Mouse (Mus musculus): ENCODE measurements around the gene Grin2c. TPM values are rescaled to one million over a fixed set of nuclear protein-coding genes. Genes with fewer than 3 reads are reported as not detected.
A peak's percentile ranks its signal among the peaks of the same experiment; 100 is the strongest.

The Grin2c gene
- polyA plus RNA-seq, 1 experiment from 2014 or later, result 0.18 TPM

GRCm38 (mm10) chr11:115286201-115286993 lies 19.4 kb upstream of the Grin2c start:
- H3K36me3 ChIP-seq (ENCODE audit: control insufficient read depth, insufficient read depth, low read length), result no peaks in the 10 kb centered on the region
- 69% methylated on average over 19 of the region's 19 CpGs for WGBS
- no peak for ATAC-seq

GRCm38 (mm10) chr11:115285282-115285681 lies 18.2 kb upstream of the Grin2c start:
- 0 out of 2 replicates have a peak overlapping the region, but pooled peaks have one; percentile 10 for H3K9ac ChIP-seq (ENCODE audit: low read depth, low read length)
- H3K4me1 ChIP-seq (ENCODE audit: control insufficient read depth, insufficient read depth, low read length), result peaks cover 3% of the 10 kb centered on the region; the same call in 1 of the 2 replicates
- H3K27ac ChIP-seq (ENCODE audit: low read length), result no peak overlapping the region
- WGBS, result 67% methylated on average over 4 of the region's 4 CpGs
- H3K27me3 ChIP-seq (ENCODE audit: control insufficient read depth, insufficient read depth, low read depth, low read length), result no peaks in the 10 kb centered on the region
- H3K4me2 ChIP-seq (ENCODE audit: low read length), result no peak overlapping the region
- H3K9me3 ChIP-seq (replicated peaks; ENCODE audit: control insufficient read depth, low read length, poor library complexity, severe bottlenecking), result no peaks in the 10 kb centered on the region
- H3K36me3 ChIP-seq (ENCODE audit: control insufficient read depth, insufficient read depth, low read length), result no peaks in the 10 kb centered on the region
- ATAC-seq, result no peak
- no peak overlapping the region for H3K4me3 ChIP-seq (ENCODE audit: low read depth, low read length)

More at GRCm38 (mm10) chr11:115286201-115286993, 19.4 kb upstream of the Grin2c start:
- Histone ChIP-seq H3K4me3 (ENCODE audit: low read depth, low read length) (no peak overlapping the region), H3K4me1 (ENCODE audit: control insufficient read depth, insufficient read depth, low read length) (peaks cover 3% of the 10 kb centered on the region; the same call in 1 of the 2 replicates), H3K4me2 (ENCODE audit: low read length) (no peak overlapping the region), H3K9ac (ENCODE audit: low read depth, low read length) (0 out of 2 replicates have a peak overlapping the region, but pooled peaks have one; percentile 6), H3K9me3 (replicated peaks; ENCODE audit: control insufficient read depth, low read length, poor library complexity, severe bottlenecking) (no peaks in the 10 kb centered on the region), H3K27me3 (ENCODE audit: control insufficient read depth, insufficient read depth, low read depth, low read length) (no peaks in the 10 kb centered on the region), H3K27ac (ENCODE audit: low read length) (peak overlapping the region; percentile 41; the same call in 1 of the 2 replicates)

- ATAC-seq, result no peak
- H3K4me2 ChIP-seq (ENCODE audit: low read length), result no peak overlapping the region
- H3K9ac ChIP-seq (ENCODE audit: low read depth, low read length), result no peak overlapping the region
- no peak overlapping the region for H3K4me3 ChIP-seq (ENCODE audit: low read depth, low read length)
- H3K9me3 ChIP-seq (replicated peaks; ENCODE audit: control insufficient read depth, low read length, poor library complexity, severe bottlenecking), result no peaks in the 10 kb centered on the region
- no peaks in the 10 kb centered on the region for H3K36me3 ChIP-seq (ENCODE audit: control insufficient read depth, insufficient read depth, low read length)
- H3K4me1 ChIP-seq (ENCODE audit: control insufficient read depth, insufficient read depth, low read length), result peaks cover 3% of the 10 kb centered on the region; the same call in 1 of the 2 replicates
- H3K27ac ChIP-seq (ENCODE audit: low read length), result no peak overlapping the region
- H3K27me3 ChIP-seq (ENCODE audit: control insufficient read depth, insufficient read depth, low read depth, low read length), result no peaks in the 10 kb centered on the region
- 85% methylated on average over 12 of the region's 12 CpGs for WGBS
Measured at GRCm38 (mm10) chr11:115283891-115284620, 17.0 kb upstream of the Grin2c start.

GRCm38 (mm10) chr11:115283486-115283765 lies 16.4 kb upstream of the Grin2c start:
- WGBS, result 71% methylated on average over 9 of the region's 9 CpGs
- H3K9ac ChIP-seq (ENCODE audit: low read depth, low read length), result no peak overlapping the region
- no peak overlapping the region for H3K27ac ChIP-seq (ENCODE audit: low read length)
- no peak overlapping the region for H3K4me2 ChIP-seq (ENCODE audit: low read length)
- no peaks in the 10 kb centered on the region for H3K36me3 ChIP-seq (ENCODE audit: control insufficient read depth, insufficient read depth, low read length)
- H3K4me3 ChIP-seq (ENCODE audit: low read depth, low read length), result no peak overlapping the region
- no peaks in the 10 kb centered on the region for H3K9me3 ChIP-seq (replicated peaks; ENCODE audit: control insufficient read depth, low read length, poor library complexity, severe bottlenecking)
- no peak for ATAC-seq
- peaks cover 3% of the 10 kb centered on the region; the same call in 1 of the 2 replicates for H3K4me1 ChIP-seq (ENCODE audit: control insufficient read depth, insufficient read depth, low read length)
- H3K27me3 ChIP-seq (ENCODE audit: control insufficient read depth, insufficient read depth, low read depth, low read length), result no peaks in the 10 kb centered on the region

- Histone ChIP-seq H3K36me3 (ENCODE audit: control insufficient read depth, insufficient read depth, low read length) (no peaks in the 10 kb centered on the region), H3K4me1 (ENCODE audit: control insufficient read depth, insufficient read depth, low read length) (peaks cover 7% of the 10 kb centered on the region; the same call in 1 of the 2 replicates), H3K4me2 (ENCODE audit: low read length) (no peak overlapping the region), H3K9me3 (replicated peaks; ENCODE audit: control insufficient read depth, low read length, poor library complexity, severe bottlenecking) (no peaks in the 10 kb centered on the region), H3K27ac (ENCODE audit: low read length) (no peak overlapping the region), H3K4me3 (ENCODE audit: low read depth, low read length) (no peak overlapping the region), H3K9ac (ENCODE audit: low read depth, low read length) (no peak overlapping the region), H3K27me3 (ENCODE audit: control insufficient read depth, insufficient read depth, low read depth, low read length) (no peaks in the 10 kb centered on the region)
- peak; percentile 59 for ATAC-seq
- WGBS, result 84% methylated on average over 8 of the region's 8 CpGs
Measured at GRCm38 (mm10) chr11:115282723-115283485, 15.9 kb upstream of the Grin2c start.

- H3K4me3 ChIP-seq (ENCODE audit: low read depth, low read length), result no peak overlapping the region
- peaks cover 11% of the 10 kb centered on the region; the same call in 1 of the 2 replicates for H3K4me1 ChIP-seq (ENCODE audit: control insufficient read depth, insufficient read depth, low read length)
- no peak overlapping the region for H3K9ac ChIP-seq (ENCODE audit: low read depth, low read length)
- no peaks in the 10 kb centered on the region for H3K27me3 ChIP-seq (ENCODE audit: control insufficient read depth, insufficient read depth, low read depth, low read length)
- peak overlapping the region; percentile 55 for H3K27ac ChIP-seq (ENCODE audit: low read length)
- no peak overlapping the region for H3K4me2 ChIP-seq (ENCODE audit: low read length)
- H3K9me3 ChIP-seq (replicated peaks; ENCODE audit: control insufficient read depth, low read length, poor library complexity, severe bottlenecking), result no peaks in the 10 kb centered on the region
- ATAC-seq, result peak; percentile 43; the same call in 1 of the 2 replicates
- 79% methylated on average over 8 of the region's 8 CpGs for WGBS
- no peaks in the 10 kb centered on the region for H3K36me3 ChIP-seq (ENCODE audit: control insufficient read depth, insufficient read depth, low read length)
Measured at GRCm38 (mm10) chr11:115282295-115282694, 15.3 kb upstream of the Grin2c start.

- H3K4me3 ChIP-seq (ENCODE audit: low read depth, low read length), result no peak overlapping the region
- no peak overlapping the region for H3K27ac ChIP-seq (ENCODE audit: low read length)
- no peak for ATAC-seq
- H3K27me3 ChIP-seq (ENCODE audit: control insufficient read depth, insufficient read depth, low read depth, low read length), result no peaks in the 10 kb centered on the region
- H3K9ac ChIP-seq (ENCODE audit: low read depth, low read length), result no peak overlapping the region
- no peak overlapping the region for H3K4me2 ChIP-seq (ENCODE audit: low read length)
- H3K4me1 ChIP-seq (ENCODE audit: control insufficient read depth, insufficient read depth, low read length), result peaks cover 23% of the 10 kb centered on the region
- WGBS, result 84% methylated on average over 1 of the region's 1 CpGs
- no peaks in the 10 kb centered on the region for H3K9me3 ChIP-seq (replicated peaks; ENCODE audit: control insufficient read depth, low read length, poor library complexity, severe bottlenecking)
- no peaks in the 10 kb centered on the region for H3K36me3 ChIP-seq (ENCODE audit: control insufficient read depth, insufficient read depth, low read length)
Measured at GRCm38 (mm10) chr11:115279726-115280125, 12.7 kb upstream of the Grin2c start.

- Histone ChIP-seq H3K9ac (ENCODE audit: low read depth, low read length) (no peak overlapping the region), H3K4me1 (ENCODE audit: control insufficient read depth, insufficient read depth, low read length) (peaks cover 23% of the 10 kb centered on the region), H3K27ac (ENCODE audit: low read length) (no peak overlapping the region), H3K4me3 (ENCODE audit: low read depth, low read length) (no peak overlapping the region), H3K4me2 (ENCODE audit: low read length) (peak overlapping the region; percentile 62; the same call in 1 of the 2 replicates), H3K36me3 (ENCODE audit: control insufficient read depth, insufficient read depth, low read length) (no peaks in the 10 kb centered on the region), H3K27me3 (ENCODE audit: control insufficient read depth, insufficient read depth, low read depth, low read length) (no peaks in the 10 kb centered on the region), H3K9me3 (replicated peaks; ENCODE audit: control insufficient read depth, low read length, poor library complexity, severe bottlenecking) (no peaks in the 10 kb centered on the region)
- WGBS, result 65% methylated on average over 6 of the region's 6 CpGs
- ATAC-seq, result no peak
Measured at GRCm38 (mm10) chr11:115278176-115278575, 11.1 kb upstream of the Grin2c start.

All from midbrain, embryonic 16.5 days (tissue).